Mouse (Mus musculus): ENCODE results near the gene Foxp1.

Foxp1 gene

DNA sequence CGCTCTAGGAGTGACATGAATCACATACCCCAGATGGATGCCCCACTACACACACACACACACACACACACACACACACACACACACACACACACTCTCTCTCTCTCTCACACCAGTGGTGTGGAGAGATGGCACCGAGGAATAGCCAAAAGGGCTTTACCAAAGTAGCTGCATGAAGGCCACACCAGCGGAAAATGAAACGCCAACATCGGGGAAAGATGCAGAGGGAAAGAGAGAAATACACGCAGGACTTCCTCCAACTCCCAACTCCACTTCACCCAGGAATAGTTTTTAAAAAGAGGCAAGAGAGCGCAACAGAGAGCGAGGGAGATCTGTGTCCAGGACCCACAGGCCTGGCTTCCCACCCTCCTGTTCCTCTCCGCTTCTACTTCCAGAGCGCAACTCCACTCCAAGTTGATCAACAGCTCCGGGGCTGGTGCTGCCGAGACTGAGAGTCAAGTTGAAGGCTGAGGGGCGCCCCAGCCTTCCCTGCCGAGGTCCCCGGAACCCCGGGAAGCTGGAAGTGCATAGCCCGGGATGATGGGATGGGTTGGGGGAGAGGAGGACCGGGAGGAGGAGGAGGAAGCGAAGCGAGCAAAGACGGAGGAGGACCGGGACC, 494.9 kb downstream of the Foxp1 start:
- DNase-seq (ENCODE audit: low read depth, low spot score): peak; percentile 70

- no peak for DNase-seq (ENCODE audit: low read depth, low spot score)
These were observed 495.6 kb downstream of the Foxp1 start for GRCm38 (mm10) chr6:99026635-99027541.

DNA sequence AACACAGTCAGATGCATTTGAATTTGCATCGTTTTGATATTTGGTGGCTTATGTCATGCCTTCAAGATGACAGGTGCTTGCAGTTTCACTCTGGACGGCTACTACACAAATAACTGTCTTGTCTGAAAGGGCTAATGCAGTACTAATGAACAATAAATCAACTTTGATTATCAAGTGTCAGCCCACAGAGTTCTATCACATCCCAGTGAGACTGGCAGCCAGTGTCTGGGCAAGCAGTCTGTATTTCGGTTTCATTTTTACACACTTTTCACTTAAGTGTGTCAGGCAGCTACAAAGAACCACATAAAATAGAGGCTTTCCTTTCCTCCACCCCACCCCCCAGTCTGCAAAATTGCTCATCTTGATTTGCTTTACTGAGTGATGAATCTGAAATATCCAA, 496.5 kb downstream of the Foxp1 start:
- DNase-seq (ENCODE audit: low read depth, low spot score): no peak

- DNase-seq (ENCODE audit: low read depth, low spot score): no peak
These were observed 497.9 kb downstream of the Foxp1 start for GRCm38 (mm10) chr6:99024588-99024987.

DNA sequence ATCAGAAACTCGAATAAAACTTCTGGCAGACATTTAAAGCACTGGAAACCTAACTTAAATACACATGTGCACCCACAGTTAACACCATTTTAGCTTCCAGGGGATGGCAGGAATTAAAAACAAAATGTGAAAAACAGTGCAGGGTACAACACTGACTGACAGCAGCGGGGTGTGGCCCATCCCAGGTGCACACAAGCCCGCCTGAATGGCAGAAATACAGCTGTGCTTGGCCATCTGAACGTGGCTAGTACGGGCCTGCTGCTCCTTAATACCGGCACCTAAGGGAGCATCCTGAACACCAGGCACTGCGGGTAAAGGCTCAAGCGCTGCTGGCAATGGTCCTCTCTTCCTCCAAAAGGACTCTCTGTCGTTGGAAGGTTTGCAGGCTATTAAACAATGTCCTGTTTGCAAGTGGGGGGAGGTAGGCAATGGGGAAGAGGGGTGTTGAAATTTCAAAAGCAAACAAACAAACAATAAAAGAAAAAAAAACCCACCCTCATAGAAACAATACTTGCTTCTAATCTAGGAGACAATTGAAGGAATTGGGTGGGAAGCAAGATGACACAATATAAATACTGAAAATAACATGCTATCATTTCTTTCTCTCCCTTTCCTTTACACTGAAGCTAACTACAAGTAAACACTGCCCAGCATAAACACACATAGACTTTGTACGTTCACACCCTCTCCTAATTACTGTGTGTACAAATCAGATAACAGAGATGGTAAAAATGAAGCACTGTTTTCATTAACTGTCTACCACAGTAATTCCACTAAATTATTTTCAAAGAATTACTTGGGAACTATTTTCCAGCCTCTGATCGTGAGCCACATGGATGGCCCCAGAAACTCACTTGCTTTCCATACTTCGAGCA, 501.7 kb downstream of the Foxp1 start:
- DNase-seq (ENCODE audit: low read depth, low spot score): no peak

GRCm38 (mm10) chr6:99019716-99020115, 502.8 kb downstream of the Foxp1 start:
- DNase-seq (ENCODE audit: low read depth, low spot score): no peak

GRCm38 (mm10) chr6:99019266-99019665, 503.3 kb downstream of the Foxp1 start:
- no peak for DNase-seq (ENCODE audit: low read depth, low spot score)

- peak; percentile 35 for DNase-seq (ENCODE audit: low read depth, low spot score)
These were observed 508.5 kb downstream of the Foxp1 start for GRCm38 (mm10) chr6:99013866-99014502.

- no peak for DNase-seq (ENCODE audit: low read depth, low spot score)
These were observed 509.2 kb downstream of the Foxp1 start for GRCm38 (mm10) chr6:99013119-99013865.

DNA sequence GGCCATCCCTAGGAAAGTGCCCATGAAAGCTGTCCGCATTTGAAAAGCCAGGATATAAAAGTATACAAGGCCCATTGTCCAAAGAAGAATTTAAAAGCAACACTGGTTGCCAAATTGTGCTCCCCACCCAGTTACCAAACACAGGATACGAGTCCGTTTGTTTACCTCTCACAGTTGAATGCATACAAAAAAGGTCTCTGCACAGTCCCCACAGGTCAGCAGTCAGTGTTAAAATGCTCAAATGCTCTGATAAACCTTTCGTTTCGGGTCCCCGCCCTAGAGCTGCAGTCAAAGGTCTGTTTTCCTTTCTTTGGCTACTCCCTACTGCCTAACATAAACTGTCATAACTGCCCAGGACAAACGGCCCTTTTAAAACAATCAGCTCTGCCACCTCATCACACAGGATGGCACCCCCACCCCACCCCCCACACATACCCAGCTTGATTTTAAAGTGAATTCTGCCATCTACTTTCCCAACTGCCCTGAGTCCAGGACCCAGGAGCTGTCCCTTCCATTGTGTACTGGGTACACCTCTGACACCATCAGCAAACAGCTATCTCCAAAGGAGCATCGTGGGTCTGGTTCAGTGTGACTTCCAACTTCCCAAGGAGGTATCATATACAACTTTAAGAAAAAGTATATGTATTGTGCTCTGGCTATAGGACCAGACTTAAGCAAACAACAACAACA, 510.5 kb downstream of the Foxp1 start:
- no peak for DNase-seq (ENCODE audit: low read depth, low spot score)

DNA sequence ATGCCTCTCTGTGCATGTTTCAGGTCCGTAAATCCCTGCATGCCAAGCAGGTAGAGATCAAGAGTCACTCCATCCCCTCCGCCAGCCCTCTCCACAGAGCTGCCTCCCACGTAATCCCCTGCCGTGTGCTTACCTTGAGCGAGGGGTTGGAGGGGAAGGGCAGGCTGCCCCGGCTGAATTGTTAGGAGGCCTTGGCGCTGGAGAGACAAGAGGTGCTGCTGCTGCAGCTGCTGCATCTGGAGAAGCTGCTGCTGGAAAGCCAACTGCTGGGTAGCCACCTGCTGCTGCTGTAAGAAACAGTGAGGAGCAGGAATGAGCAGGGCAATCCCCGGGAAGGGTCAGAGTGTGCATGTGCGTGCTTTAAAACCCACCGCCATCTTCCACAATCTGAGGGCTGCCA, 512.8 kb downstream of the Foxp1 start:
- DNase-seq (ENCODE audit: low read depth, low spot score): peak; percentile 50

- peak; percentile 52 for DNase-seq (ENCODE audit: low read depth, low spot score)
These were observed 514.0 kb downstream of the Foxp1 start for GRCm38 (mm10) chr6:99008565-99008964.

- DNase-seq (ENCODE audit: low read depth, low spot score): peak; percentile 77
These were observed 515.0 kb downstream of the Foxp1 start for GRCm38 (mm10) chr6:99007542-99007941.

DNA sequence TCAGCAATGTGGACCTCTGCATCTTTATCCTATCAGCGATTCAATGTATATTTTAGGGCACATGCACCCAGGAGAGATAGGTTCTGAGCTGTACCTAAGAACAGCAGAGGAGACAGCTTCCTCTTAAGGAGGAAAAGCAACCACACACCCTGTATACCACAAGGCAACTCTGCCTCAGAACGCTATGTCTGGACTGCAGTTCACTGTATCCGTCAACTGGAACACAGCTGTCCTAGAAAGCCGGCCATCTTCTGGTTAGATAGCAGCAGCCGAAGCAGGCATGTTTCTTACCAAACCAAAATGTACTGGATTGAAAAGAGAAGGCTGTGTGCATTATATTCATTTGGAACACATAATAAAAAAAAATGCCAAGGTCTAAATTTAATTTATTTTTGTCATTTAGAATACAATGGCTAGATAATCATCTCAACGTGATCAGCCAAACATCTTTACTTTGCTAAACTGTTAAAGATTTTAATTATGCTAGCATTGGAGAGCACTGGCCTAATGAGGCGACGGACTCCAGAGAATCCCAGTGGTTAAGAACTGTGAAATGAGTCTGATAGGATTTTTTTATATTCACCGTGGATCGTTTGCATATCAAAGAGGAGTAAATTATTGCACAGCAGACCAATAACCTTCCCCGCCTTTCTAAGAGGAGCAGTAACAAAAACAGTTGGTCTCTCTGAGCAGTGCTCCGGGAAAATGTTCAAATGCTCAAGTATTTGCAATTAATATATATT, 518.1 kb downstream of the Foxp1 start:
- DNase-seq (ENCODE audit: low read depth, low spot score): no peak

DNA sequence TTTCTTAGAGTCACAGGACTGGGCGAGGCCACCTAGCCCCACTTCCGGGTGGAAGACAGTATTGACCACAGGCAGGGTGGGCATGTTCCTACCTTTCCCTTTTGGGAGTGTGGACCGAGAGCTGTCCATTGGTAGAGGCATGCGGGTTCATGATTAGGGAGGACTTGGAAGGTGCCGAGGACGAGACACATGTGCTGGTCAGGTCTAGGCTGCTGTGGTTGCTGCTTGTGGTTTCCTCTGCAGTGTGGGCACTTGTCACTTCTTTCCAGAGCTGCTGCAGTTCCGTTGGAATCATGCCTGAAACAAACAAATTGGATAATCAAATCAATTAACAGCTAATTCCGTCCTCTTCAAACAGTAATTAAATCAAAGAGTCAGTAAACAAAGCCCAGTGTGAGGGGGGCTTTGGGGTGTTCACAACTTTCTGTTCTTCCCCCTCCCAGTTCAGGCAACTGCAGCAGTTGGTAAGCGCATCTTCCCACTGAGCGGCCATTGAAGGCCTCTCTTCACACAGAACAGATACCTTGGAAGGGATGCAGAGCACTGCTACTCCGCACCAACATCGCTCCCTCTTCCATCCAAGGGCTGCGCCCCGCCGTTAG, 519.3 kb downstream of the Foxp1 start:
- DNase-seq (ENCODE audit: low read depth, low spot score): no peak

- DNase-seq (ENCODE audit: low read depth, low spot score): no peak
These were observed 520.9 kb downstream of the Foxp1 start for GRCm38 (mm10) chr6:99001637-99002036.

GRCm38 (mm10) chr6:98998971-98999932, 523.3 kb downstream of the Foxp1 start:
- peak; percentile 43 for DNase-seq (ENCODE audit: low read depth, low spot score)

DNA sequence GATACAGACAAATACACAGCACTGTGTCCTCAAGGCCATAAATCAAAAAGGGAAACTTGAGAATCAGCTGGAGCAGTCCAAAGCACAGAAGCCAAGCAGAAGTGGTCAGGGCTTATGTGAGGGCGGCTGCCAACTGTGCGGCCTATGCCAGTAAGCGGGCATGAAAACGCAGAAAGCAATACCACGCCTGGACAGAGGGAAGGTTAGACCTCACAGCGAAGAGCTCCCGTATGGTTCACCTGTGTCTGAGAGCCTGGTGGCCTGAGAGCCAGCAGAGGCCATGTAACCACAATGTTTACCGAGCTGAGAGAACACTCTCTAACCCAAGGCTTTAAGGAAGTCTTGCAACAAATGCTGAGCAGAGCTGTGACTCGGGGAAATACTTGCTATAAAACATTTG, 524.8 kb downstream of the Foxp1 start:
- DNase-seq (ENCODE audit: low read depth, low spot score): no peak
